Mouse (Mus musculus) ovary, postnatal 36 days (tissue): Measurements from ENCODE around the gene Prdm11.

ENCODE experiments used
- DNase-seq: peaks from one replicate; pipeline ENCODE4 v3.0.0; 2022; ENCODE audit warnings: low spot score, mixed read lengths

Gene Prdm11

GRCm38 (mm10) chr2:92924677-92925259, 121.2 kb downstream of the Prdm11 start:
- no peak for DNase-seq

GRCm38 (mm10) chr2:92920709-92921108, 125.3 kb downstream of the Prdm11 start:
- DNase-seq, result no peak

GRCm38 (mm10) chr2:92917405-92918142, 128.4 kb downstream of the Prdm11 start:
- DNase-seq, result no peak

GRCm38 (mm10) chr2:92915659-92916631, 130.0 kb downstream of the Prdm11 start:
- no peak for DNase-seq
